Mouse (Mus musculus) liver, postnatal 0 days (tissue): ENCODE measurements around the gene Hspd1. TPM values are rescaled to one million over a fixed set of nuclear protein-coding genes. Genes with fewer than 3 reads are reported as not detected.

ENCODE experiments used
- ATAC-seq: fragments of 200-750 bp; cut with Nextera tagmentation; 2 replicates; pipeline ENCODE4 v1.8.0; 2017; ENCODE audit warnings: mild to moderate bottlenecking, moderate library complexity
- DNase-seq: peaks from one replicate; pipeline ENCODE4 v3.0.0-alpha.2; 2016
- H3K27ac ChIP-seq: fragments of 300-500 bp; sonication (generic); 2 replicates; pipeline ENCODE4 v1.5.1; 2014; ENCODE audit warnings: antibody characterized with exemption, moderate library complexity, mild to moderate bottlenecking, low read depth
- H3K27me3 ChIP-seq: fragments of 300-500 bp; sonication (generic); 2 replicates; pipeline ENCODE4 v1.6.1; 2014; ENCODE audit warnings: low read length, control low read depth, mixed read lengths; ENCODE audit not compliant: insufficient read depth
- H3K36me3 ChIP-seq: fragments of 300-500 bp; sonication (generic); replicated peaks from 2 replicates; pipeline ENCODE4 v1.6.1; 2014; ENCODE audit warnings: mild to moderate bottlenecking, control low read depth, low read length, moderate library complexity, mixed read lengths; ENCODE audit not compliant: insufficient read depth
- H3K4me1 ChIP-seq: fragments of 300-500 bp; sonication (generic); 2 replicates; pipeline ENCODE4 v1.6.1; 2014; ENCODE audit warnings: antibody characterized with exemption, mild to moderate bottlenecking, control low read depth; ENCODE audit not compliant: insufficient read depth
- H3K4me2 ChIP-seq: fragments of 300-500 bp; sonication (generic); 2 replicates; pipeline ENCODE4 v1.6.1; 2014; ENCODE audit warnings: low read depth, mild to moderate bottlenecking, low read length, moderate library complexity, mixed read lengths
- H3K4me3 ChIP-seq: fragments of 300-500 bp; sonication (generic); 2 replicates; pipeline ENCODE4 v1.5.1; 2014; ENCODE audit warnings: low read depth, low read length
- H3K9ac ChIP-seq: fragments of 300-500 bp; sonication (generic); replicated peaks from 2 replicates; pipeline ENCODE4 v1.6.1; 2014; ENCODE audit warnings: mild to moderate bottlenecking, moderate library complexity
- H3K9me3 ChIP-seq: fragments of 300-500 bp; sonication (generic); 2 replicates; pipeline ENCODE4 v1.6.1; 2016; ENCODE audit warnings: mild to moderate bottlenecking, control low read depth, low read length, mixed read lengths
- CTCF ChIP-seq: sonication (generic); IDR thresholded peaks from 2 replicates; pipeline ENCODE4 v1.5.1; 2016; ENCODE audit warnings: antibody characterized with exemption, low read depth
- EP300 ChIP-seq: IDR thresholded peaks from 2 replicates; pipeline ENCODE4 v1.6.1; 2016; ENCODE audit warnings: antibody characterized with exemption, low read depth, mild to moderate bottlenecking
- WGBS: fragments of 180-500 bp; shearing (Covaris S2); extraction: QIAGEN DNeasy Blood & Tissue Kit; methylation state at CpG from one replicate; pipeline ENCODE4 v1.1.7; 2014; ENCODE audit not compliant: insufficient replicate concordance; 5-methylcytosine and 5-hydroxymethylcytosine counted together
- polyA plus RNA-seq: library from polyadenylated mRNA; unstranded; fragments of >200 nt; fragmentation: Nextera tagmentation; extraction: Ambion mirVana; gene quantifications from 2 replicates; pipeline ENCODE4 v1.2.1, GENCODE M21; 2015

Hspd1 gene
- 288 and 295 TPM in 2 replicates for polyA plus RNA-seq

DNA sequence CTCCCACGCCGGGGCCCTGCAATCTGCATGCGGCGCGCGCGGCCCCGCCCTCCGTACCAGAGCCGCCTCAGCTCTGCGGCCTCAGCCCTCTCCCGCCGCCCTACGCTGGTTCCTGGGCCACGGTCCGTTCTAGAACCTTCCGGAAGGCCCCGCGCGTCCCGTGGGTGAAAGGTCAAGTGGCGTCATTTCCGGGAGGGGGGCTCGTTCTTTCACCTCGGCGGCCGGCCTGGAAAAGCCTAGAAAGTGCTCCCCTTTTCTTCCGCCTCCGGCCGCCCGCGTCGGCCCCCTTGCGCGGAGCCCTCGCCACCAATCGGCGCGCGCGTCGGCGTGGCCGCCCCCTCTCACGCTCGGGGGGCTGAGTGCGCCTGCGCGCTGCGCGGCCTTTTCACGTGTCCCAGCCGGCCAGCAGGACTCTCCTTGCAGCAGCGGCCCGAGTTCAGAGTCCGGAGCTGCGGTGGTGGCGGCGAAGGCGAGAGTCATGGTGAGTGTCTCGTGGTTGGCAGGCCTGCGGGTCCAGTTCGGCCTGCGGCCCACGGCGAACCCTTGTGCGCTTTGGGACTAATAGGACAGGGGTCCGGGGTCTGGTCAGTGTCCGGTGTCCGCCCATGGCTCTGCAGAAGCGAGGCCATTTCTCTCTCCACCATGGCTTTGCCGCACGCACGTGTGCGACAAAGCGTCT, at the start of gene Hspd1, which contains the start of gene Hspe1:
Gene Hspd1, minus strand, starts transcription at position 312 of the 679 bp plus-strand sequence.
Gene Hspe1, plus strand, starts transcription at position 201 of the 679 bp plus-strand sequence.
- H3K4me3 ChIP-seq, result peak within 1 kb of the TSS; percentile 92
- TF ChIP-seq CTCF (no peak), EP300 (no peak)
- H3K36me3 ChIP-seq, result peaks cover 18% of the 10 kb centered on the region
- peak within 1 kb of the TSS; percentile 94 for H3K4me2 ChIP-seq
- peak within 1 kb of the TSS; percentile 98 for H3K27ac ChIP-seq
- no peaks in the 10 kb centered on the region for H3K27me3 ChIP-seq
- peaks cover 38% of the 10 kb centered on the region for H3K4me1 ChIP-seq
- H3K9ac ChIP-seq, result peak within 1 kb of the TSS; percentile 87
- DNase-seq (peak; percentile 98), ATAC-seq (peak; percentile 91)
- 4% methylated on average over 56 of the region's 76 CpGs for WGBS
- H3K9me3 ChIP-seq, result no peaks in the 10 kb centered on the region

GRCm38 (mm10) chr1:55135846-55136245, 47.8 kb upstream of the Hspd1 start:
- Histone ChIP-seq H3K36me3 (peaks cover 23% of the 10 kb centered on the region), H3K4me1 (peaks cover 8% of the 10 kb centered on the region; the same call in 1 of the 2 replicates), H3K4me2 (no peak overlapping the region), H3K27ac (no peak overlapping the region), H3K27me3 (no peaks in the 10 kb centered on the region), H3K4me3 (no peak overlapping the region), H3K9ac (no peak overlapping the region), H3K9me3 (no peaks in the 10 kb centered on the region)
- WGBS, result 93% methylated on average over 1 of the region's 1 CpGs
- no peak for DNase-seq
- TF ChIP-seq CTCF (no peak), EP300 (no peak)
- ATAC-seq, result no peak

DNA sequence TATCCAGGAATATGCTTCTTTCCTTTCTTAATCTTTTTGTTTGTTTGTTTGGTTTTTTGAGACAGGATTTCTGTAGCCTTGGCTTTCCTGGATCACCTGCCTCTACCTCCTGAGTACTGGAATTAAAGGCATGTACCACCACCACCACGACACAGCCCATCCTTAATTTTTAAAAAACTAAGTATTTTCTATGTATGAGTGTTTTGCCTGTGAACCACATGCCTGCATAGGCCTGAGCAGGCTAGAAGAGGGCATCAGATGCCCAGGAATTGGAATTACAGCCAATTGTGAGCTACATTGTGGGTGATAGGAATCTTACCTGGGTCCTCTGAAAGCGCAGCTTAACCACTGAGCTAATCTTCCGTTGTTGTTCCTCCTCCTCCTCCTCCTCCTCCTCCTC, 46.3 kb upstream of the Hspd1 start:
- H3K27me3 ChIP-seq, result no peaks in the 10 kb centered on the region
- no peak overlapping the region for H3K9ac ChIP-seq
- H3K27ac ChIP-seq, result no peak overlapping the region
- no peak overlapping the region for H3K4me2 ChIP-seq
- ATAC-seq, result no peak
- DNase-seq, result no peak
- 86% methylated on average over 3 of the region's 3 CpGs for WGBS
- TF ChIP-seq EP300 (no peak), CTCF (no peak)
- no peaks in the 10 kb centered on the region for H3K9me3 ChIP-seq
- peaks cover 15% of the 10 kb centered on the region; the same call in 1 of the 2 replicates for H3K36me3 ChIP-seq
- H3K4me1 ChIP-seq, result peaks cover 16% of the 10 kb centered on the region
- no peak overlapping the region for H3K4me3 ChIP-seq

DNA sequence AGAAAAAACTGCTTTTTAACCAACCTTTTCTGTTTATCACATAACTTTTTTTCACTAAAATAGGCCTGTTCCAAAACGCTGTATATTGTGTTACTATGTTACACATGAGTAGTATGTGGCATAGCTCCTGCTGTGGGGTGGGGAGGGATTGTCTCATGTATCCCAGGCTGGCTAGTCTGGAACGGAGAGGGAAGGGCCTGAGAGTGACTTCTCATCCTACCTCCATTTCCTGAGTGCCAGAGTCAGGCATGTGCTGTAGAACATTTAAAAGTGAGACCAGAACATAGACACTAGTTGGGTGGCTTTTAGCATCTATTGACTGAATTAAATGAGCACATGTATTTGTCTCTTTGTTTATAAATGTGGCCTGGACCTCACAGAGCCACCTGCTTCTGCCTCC, 45.1 kb upstream of the Hspd1 start:
- no peak for DNase-seq
- no peaks in the 10 kb centered on the region for H3K9me3 ChIP-seq
- TF ChIP-seq CTCF, result no peak
- no peak for TF ChIP-seq EP300
- no peak overlapping the region for H3K27ac ChIP-seq
- WGBS, result 71% methylated on average over 2 of the region's 2 CpGs
- no peak overlapping the region for H3K9ac ChIP-seq
- no peaks in the 10 kb centered on the region for H3K27me3 ChIP-seq
- no peak overlapping the region; the same call in 1 of the 2 replicates for H3K4me2 ChIP-seq
- peaks cover 16% of the 10 kb centered on the region for H3K4me1 ChIP-seq
- no peak overlapping the region for H3K4me3 ChIP-seq
- no peak for ATAC-seq
- peaks cover 11% of the 10 kb centered on the region; the same call in 1 of the 2 replicates for H3K36me3 ChIP-seq

DNA sequence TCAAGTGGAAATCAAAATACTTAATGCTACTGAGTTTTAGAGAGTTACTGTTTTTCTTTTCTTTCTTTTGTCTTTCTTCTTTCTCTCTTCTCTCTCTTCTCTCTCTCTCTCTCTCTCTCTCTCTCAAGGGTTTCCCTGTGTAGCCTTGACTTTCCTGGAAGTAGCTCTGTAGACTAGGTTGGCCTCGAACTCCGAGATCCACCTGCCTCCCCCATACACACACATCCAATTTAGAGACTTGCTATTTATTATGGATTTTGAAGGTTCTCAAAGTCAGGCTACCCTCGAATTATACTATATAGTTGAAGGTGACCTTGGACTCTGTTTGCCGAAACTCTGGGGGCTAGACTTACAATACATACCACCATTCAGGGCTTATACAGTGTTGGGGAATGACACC, 44.3 kb upstream of the Hspd1 start:
- no peak for DNase-seq
- Histone ChIP-seq H3K4me1 (peaks cover 16% of the 10 kb centered on the region), H3K4me3 (peak overlapping the region; percentile 89), H3K9me3 (no peaks in the 10 kb centered on the region), H3K36me3 (peaks cover 8% of the 10 kb centered on the region; the same call in 1 of the 2 replicates), H3K27ac (peak overlapping the region; percentile 97), H3K27me3 (no peaks in the 10 kb centered on the region), H3K9ac (peak overlapping the region; percentile 91), H3K4me2 (peak overlapping the region; percentile 82)
- TF ChIP-seq EP300 (no peak), CTCF (no peak)
- WGBS, result 36% methylated on average over 4 of the region's 4 CpGs
- ATAC-seq, result no peak

GRCm38 (mm10) chr1:55131424-55132014, 43.5 kb upstream of the Hspd1 start:
- Histone ChIP-seq H3K27ac (peak overlapping the region; percentile 97), H3K4me1 (peaks cover 16% of the 10 kb centered on the region), H3K27me3 (no peaks in the 10 kb centered on the region), H3K36me3 (peaks cover 8% of the 10 kb centered on the region; the same call in 1 of the 2 replicates), H3K9ac (peak overlapping the region; percentile 91), H3K4me3 (peak overlapping the region; percentile 89), H3K4me2 (peak overlapping the region; percentile 82), H3K9me3 (no peaks in the 10 kb centered on the region)
- DNase-seq (peak; percentile 76), ATAC-seq (peak; percentile 72)
- TF ChIP-seq EP300 (no peak; the same call in 1 of the 2 replicates), CTCF (no peak)
- WGBS, result under 1% methylated on average over 44 of the region's 47 CpGs
